Mouse (Mus musculus): ENCODE data around the gene Cnp. TPM values are rescaled to one million over a fixed set of nuclear protein-coding genes. Genes with fewer than 3 reads are reported as not detected.

Cnp gene
- polyA plus RNA-seq, 1 experiment from 2014 or later = 31.7 TPM

GRCm38 (mm10) chr11:100628862-100629352 is 54.2 kb downstream of the Cnp start:
- Histone ChIP-seq H3K4me1 (peaks cover 6% of the 10 kb centered on the region), H3K36me3 (peaks cover 29% of the 10 kb centered on the region), H3K9ac (no peak overlapping the region; the same call in 1 of the 2 replicates), H3K27ac (no peak overlapping the region), H3K4me2 (replicated peaks) (no peak overlapping the region), H3K9me3 (no peaks in the 10 kb centered on the region), H3K27me3 (0 out of 2 replicates have a peak, but pooled peaks cover 15% of the 10 kb centered on the region), H3K4me3 (no peak overlapping the region)
- WGBS = 51% methylated on average over 13 of the region's 13 CpGs
- ATAC-seq (ENCODE audit: low FRiP score, low read depth) = no peak

GRCm38 (mm10) chr11:100634530-100634929 is 59.8 kb downstream of the Cnp start:
- Histone ChIP-seq H3K27ac (no peak overlapping the region), H3K27me3 (peaks cover 44% of the 10 kb centered on the region), H3K9me3 (no peaks in the 10 kb centered on the region), H3K36me3 (no peaks in the 10 kb centered on the region), H3K4me2 (replicated peaks) (no peak overlapping the region), H3K9ac (no peak overlapping the region), H3K4me3 (no peak overlapping the region), H3K4me1 (no peaks in the 10 kb centered on the region)
- no peak for ATAC-seq (ENCODE audit: low FRiP score, low read depth)
- WGBS = 68% methylated on average over 7 of the region's 7 CpGs

GRCm38 (mm10) chr11:100640159-100640906 is 65.6 kb downstream of the Cnp start:
- Histone ChIP-seq H3K36me3 (no peaks in the 10 kb centered on the region), H3K9me3 (no peaks in the 10 kb centered on the region), H3K4me3 (peak overlapping the region; percentile 46), H3K9ac (peak overlapping the region; percentile 62), H3K27ac (no peak overlapping the region), H3K4me1 (peaks cover 24% of the 10 kb centered on the region), H3K4me2 (replicated peaks) (peak overlapping the region; percentile 81), H3K27me3 (peaks cover 43% of the 10 kb centered on the region)
- WGBS = 8% methylated on average over 52 of the region's 52 CpGs
- ATAC-seq (ENCODE audit: low FRiP score, low read depth) = no peak

Other genes starting within 250 kb of the Cnp start
- not detected in 2 replicates for gene Gast, start 240.5 kb upstream of the Cnp start, polyA plus RNA-seq (2015; fragmentation: Nextera tagmentation; extraction: Ambion mirVana)
- 2.8 and 3.2 TPM in 2 replicates for gene Hap1, start 218.8 kb upstream of the Cnp start, polyA plus RNA-seq (2015; fragmentation: Nextera tagmentation; extraction: Ambion mirVana)
- 62.7 and 73.6 TPM in 2 replicates for gene Jup, start 177.1 kb upstream of the Cnp start, polyA plus RNA-seq (2015; fragmentation: Nextera tagmentation; extraction: Ambion mirVana)
- gene P3h4, start 160.1 kb upstream of the Cnp start, polyA plus RNA-seq (2015; fragmentation: Nextera tagmentation; extraction: Ambion mirVana) = 77.1 and 81.9 TPM in 2 replicates
- gene Fkbp10, start 159.2 kb upstream of the Cnp start, polyA plus RNA-seq (2015; fragmentation: Nextera tagmentation; extraction: Ambion mirVana) = 169 and 170 TPM in 2 replicates
- 176 and 181 TPM in 2 replicates for gene Nt5c3b, start 133.1 kb upstream of the Cnp start, polyA plus RNA-seq (2015; fragmentation: Nextera tagmentation; extraction: Ambion mirVana)
- gene Klhl10, start 133.0 kb upstream of the Cnp start, polyA plus RNA-seq (2015; fragmentation: Nextera tagmentation; extraction: Ambion mirVana) = 1.0 and 1.6 TPM in 2 replicates
- gene Klhl11, start 102.2 kb upstream of the Cnp start, polyA plus RNA-seq (2015; fragmentation: Nextera tagmentation; extraction: Ambion mirVana) = 10.8 and 12.6 TPM in 2 replicates
- gene Acly, start 46.9 kb upstream of the Cnp start, polyA plus RNA-seq (2015; fragmentation: Nextera tagmentation; extraction: Ambion mirVana) = 139 and 160 TPM in 2 replicates
- 0.61 and 0.69 TPM in 2 replicates for gene Ttc25, start 29.3 kb upstream of the Cnp start, polyA plus RNA-seq (2015; fragmentation: Nextera tagmentation; extraction: Ambion mirVana)
- 81.6 and 84.1 TPM in 2 replicates for gene Nkiras2, start 44.3 kb downstream of the Cnp start, polyA plus RNA-seq (2015; fragmentation: Nextera tagmentation; extraction: Ambion mirVana)
- 280 and 283 TPM in 2 replicates for gene Dnajc7, start 45.3 kb downstream of the Cnp start, polyA plus RNA-seq (2015; fragmentation: Nextera tagmentation; extraction: Ambion mirVana)
- 0.75 and 1.1 TPM in 2 replicates for gene Zfp385c, start 117.6 kb downstream of the Cnp start, polyA plus RNA-seq (2015; fragmentation: Nextera tagmentation; extraction: Ambion mirVana)
- gene Dhx58, start 129.4 kb downstream of the Cnp start, polyA plus RNA-seq (2015; fragmentation: Nextera tagmentation; extraction: Ambion mirVana) = 2.9 and 3.7 TPM in 2 replicates
- 53.6 and 53.8 TPM in 2 replicates for gene Kat2a, start 137.6 kb downstream of the Cnp start, polyA plus RNA-seq (2015; fragmentation: Nextera tagmentation; extraction: Ambion mirVana)
- gene Hspb9, start 138.9 kb downstream of the Cnp start, polyA plus RNA-seq (2015; fragmentation: Nextera tagmentation; extraction: Ambion mirVana) = 0.46 TPM in 1 of 2 replicates, not detected in the other
- 23.2 and 24.5 TPM in 2 replicates for gene Rab5c, start 163.3 kb downstream of the Cnp start, polyA plus RNA-seq (2015; fragmentation: Nextera tagmentation; extraction: Ambion mirVana)
- not detected in 2 replicates for gene Kcnh4, start 185.0 kb downstream of the Cnp start, polyA plus RNA-seq (2015; fragmentation: Nextera tagmentation; extraction: Ambion mirVana)
- gene Hcrt, start 188.0 kb downstream of the Cnp start, polyA plus RNA-seq (2015; fragmentation: Nextera tagmentation; extraction: Ambion mirVana) = not detected in 2 replicates
- 6.6 and 8.0 TPM in 2 replicates for gene Ghdc, start 196.1 kb downstream of the Cnp start, polyA plus RNA-seq (2015; fragmentation: Nextera tagmentation; extraction: Ambion mirVana)

All from limb, embryonic 13.5 days (tissue).